Mouse (Mus musculus) forebrain, embryonic 11.5 days (tissue): ENCODE measurements at regions not wholly inside any gene's neighbourhood (a gene's known extent, or its start where the extent isn't known, plus 50 kb on each side); places are given as distances from the start of the nearest gene placed in this dataset.

ENCODE experiments used
- ATAC-seq: fragments of 200-750 bp; cut with Nextera tagmentation; replicated peaks from 2 replicates; pipeline ENCODE4 v1.8.0; 2017; ENCODE audit warnings: moderate TSS enrichment; ENCODE audit not compliant: low FRiP score
- DNase-seq: peaks from one replicate; pipeline ENCODE4 v3.0.0-alpha.2; 2017; ENCODE audit warnings: low spot score
- H3K27ac ChIP-seq: fragments of 300-500 bp; sonication (generic); 2 replicates; pipeline ENCODE4 v1.5.1; 2014; ENCODE audit warnings: low read depth, low read length
- H3K27me3 ChIP-seq: fragments of 300-500 bp; sonication (generic); 2 replicates; pipeline ENCODE4 v1.6.1; 2014; ENCODE audit warnings: mild to moderate bottlenecking, low read length, mixed read lengths; ENCODE audit not compliant: control insufficient read depth, insufficient read depth
- H3K36me3 ChIP-seq: fragments of 300-500 bp; sonication (generic); 2 replicates; pipeline ENCODE4 v1.6.1; 2014; ENCODE audit warnings: mild to moderate bottlenecking, low read length, moderate library complexity, mixed read lengths; ENCODE audit not compliant: control insufficient read depth, insufficient read depth
- H3K4me1 ChIP-seq: fragments of 300-500 bp; sonication (generic); replicated peaks from 2 replicates; pipeline ENCODE4 v1.6.1; 2014; ENCODE audit warnings: low read length, mixed read lengths; ENCODE audit not compliant: control insufficient read depth, insufficient read depth
- H3K4me2 ChIP-seq: fragments of 300-500 bp; sonication (generic); 2 replicates; pipeline ENCODE4 v1.6.1; 2014; ENCODE audit warnings: low read depth, mild to moderate bottlenecking, low read length, moderate library complexity, mixed read lengths; ENCODE audit not compliant: severe bottlenecking
- H3K4me3 ChIP-seq: fragments of 300-500 bp; sonication (generic); 2 replicates; pipeline ENCODE4 v1.5.1; 2014; ENCODE audit warnings: low read depth, low read length
- H3K9ac ChIP-seq: fragments of 300-500 bp; sonication (generic); 2 replicates; pipeline ENCODE4 v1.6.1; 2014; ENCODE audit warnings: low read length
- H3K9me3 ChIP-seq: fragments of 300-500 bp; sonication (generic); 2 replicates; pipeline ENCODE4 v1.6.1; 2016; ENCODE audit warnings: low read length, mixed read lengths; ENCODE audit not compliant: control insufficient read depth
- WGBS: fragments of 180-500 bp; shearing (Covaris S2); extraction: QIAGEN DNeasy Blood & Tissue Kit; methylation state at CpG from one replicate; pipeline ENCODE4 v1.1.7; 2014; 5-methylcytosine and 5-hydroxymethylcytosine counted together

DNA sequence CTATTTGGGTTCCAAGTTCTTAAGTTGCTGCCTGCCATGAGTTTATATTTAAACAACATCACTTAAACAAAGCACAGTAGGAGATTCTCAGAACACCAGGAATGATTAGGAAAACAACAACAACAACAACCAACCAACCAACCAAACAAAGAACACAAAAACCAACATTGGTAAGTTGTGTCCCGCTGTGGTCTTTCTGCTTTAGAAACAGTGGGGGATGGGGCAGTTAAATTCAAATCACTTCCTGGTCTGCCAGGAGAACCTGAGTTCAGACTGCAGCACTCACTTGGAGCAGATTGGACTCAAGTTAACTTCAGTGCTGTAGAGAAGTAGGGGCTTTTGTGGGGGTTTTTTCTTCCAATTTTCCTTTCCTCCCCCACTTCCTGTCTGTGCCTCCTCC, 210.6 kb downstream of the Stk31 start:
- Histone ChIP-seq H3K4me3 (no peak overlapping the region), H3K4me2 (no peak overlapping the region), H3K9ac (no peak overlapping the region), H3K27me3 (no peaks in the 10 kb centered on the region), H3K4me1 (peaks cover 3% of the 10 kb centered on the region; the same call in 1 of the 2 replicates), H3K9me3 (no peaks in the 10 kb centered on the region), H3K27ac (no peak overlapping the region), H3K36me3 (no peaks in the 10 kb centered on the region)
- WGBS = 3% methylated on average over 1 of the region's 1 CpGs
- ATAC-seq (no peak), DNase-seq (no peak)

GRCm38 (mm10) chr6:49606626-49607158, 211.3 kb downstream of the Stk31 start:
- Histone ChIP-seq H3K36me3 (no peaks in the 10 kb centered on the region), H3K4me1 (peaks cover 3% of the 10 kb centered on the region; the same call in 1 of the 2 replicates), H3K9me3 (no peaks in the 10 kb centered on the region), H3K4me3 (no peak overlapping the region), H3K27me3 (no peaks in the 10 kb centered on the region), H3K4me2 (no peak overlapping the region), H3K9ac (no peak overlapping the region), H3K27ac (no peak overlapping the region)
- WGBS = 33% methylated on average over 9 of the region's 9 CpGs
- no peak for DNase-seq
- no peak for ATAC-seq

- ATAC-seq = no peak
- WGBS = 89% methylated on average over 2 of the region's 2 CpGs
- Histone ChIP-seq H3K27me3 (no peaks in the 10 kb centered on the region), H3K9ac (no peak overlapping the region), H3K27ac (no peak overlapping the region), H3K4me3 (no peak overlapping the region), H3K9me3 (no peaks in the 10 kb centered on the region), H3K4me1 (no peaks in the 10 kb centered on the region), H3K4me2 (no peak overlapping the region), H3K36me3 (no peaks in the 10 kb centered on the region)
- no peak for DNase-seq
These were observed 198.4 kb upstream of the Npy start for GRCm38 (mm10) chr6:49624080-49624479.

- Histone ChIP-seq H3K4me3 (no peak overlapping the region), H3K9ac (no peak overlapping the region), H3K27me3 (no peaks in the 10 kb centered on the region), H3K4me2 (no peak overlapping the region), H3K4me1 (no peaks in the 10 kb centered on the region), H3K36me3 (no peaks in the 10 kb centered on the region), H3K27ac (no peak overlapping the region), H3K9me3 (no peaks in the 10 kb centered on the region)
- DNase-seq (no peak), ATAC-seq (no peak)
- 86% methylated on average over 5 of the region's 5 CpGs for WGBS
These were observed 197.9 kb upstream of the Npy start for GRCm38 (mm10) chr6:49624564-49624963.

GRCm38 (mm10) chr6:49633470-49634095, 188.9 kb upstream of the Npy start:
- no peak overlapping the region for H3K9ac ChIP-seq
- ATAC-seq (no peak), DNase-seq (no peak)
- H3K4me2 ChIP-seq = no peak overlapping the region
- WGBS = 58% methylated on average over 5 of the region's 5 CpGs
- H3K4me1 ChIP-seq = no peaks in the 10 kb centered on the region
- H3K36me3 ChIP-seq = no peaks in the 10 kb centered on the region
- no peak overlapping the region for H3K4me3 ChIP-seq
- H3K9me3 ChIP-seq = no peaks in the 10 kb centered on the region
- H3K27me3 ChIP-seq = no peaks in the 10 kb centered on the region
- H3K27ac ChIP-seq = no peak overlapping the region

DNA sequence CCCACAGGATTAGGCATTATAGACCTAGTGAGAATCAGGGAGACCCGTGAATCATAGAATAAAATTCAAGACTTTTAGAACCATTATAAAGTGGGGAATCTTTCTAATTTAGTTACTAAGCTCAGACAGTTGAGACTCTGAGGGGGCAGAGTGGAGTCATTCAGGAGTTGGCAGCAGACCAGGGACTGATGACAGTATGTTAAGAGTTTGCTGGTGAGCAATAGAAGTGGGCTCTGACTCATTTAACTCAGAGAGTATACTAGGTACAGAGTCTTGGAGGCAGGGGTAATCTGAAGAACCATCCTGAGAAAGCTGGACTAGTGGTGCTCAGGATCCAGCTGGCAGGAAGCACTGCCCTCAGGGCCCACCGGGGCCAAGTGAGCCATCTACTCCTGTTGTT, 184.9 kb upstream of the Npy start:
- no peak overlapping the region for H3K27ac ChIP-seq
- ATAC-seq = no peak
- H3K27me3 ChIP-seq = no peaks in the 10 kb centered on the region
- no peak overlapping the region for H3K9ac ChIP-seq
- H3K4me1 ChIP-seq = no peaks in the 10 kb centered on the region
- no peak overlapping the region for H3K4me2 ChIP-seq
- DNase-seq = no peak
- no peaks in the 10 kb centered on the region for H3K9me3 ChIP-seq
- no peak overlapping the region for H3K4me3 ChIP-seq
- no peaks in the 10 kb centered on the region for H3K36me3 ChIP-seq
- WGBS = 86% methylated on average over 2 of the region's 2 CpGs

DNA sequence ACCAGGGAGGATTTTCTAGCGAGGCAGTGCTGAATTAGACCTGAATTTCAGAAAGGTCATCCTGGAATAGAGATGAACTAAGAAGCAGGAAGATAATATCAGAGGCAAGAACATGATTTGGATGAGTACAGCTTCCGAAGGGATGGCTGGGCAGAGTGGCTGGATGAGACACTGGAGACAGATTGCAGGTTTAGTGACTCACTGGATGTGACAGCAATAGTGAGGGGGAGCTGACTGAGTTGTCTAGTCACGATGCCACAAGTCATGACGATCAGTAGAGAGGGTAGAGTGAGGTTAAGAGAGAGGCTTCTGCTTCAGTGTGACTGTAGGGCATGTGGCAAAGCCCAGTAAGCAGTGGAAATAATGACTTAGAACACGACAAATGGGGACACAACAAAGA, 181.3 kb upstream of the Npy start:
- no peak overlapping the region for H3K4me3 ChIP-seq
- ATAC-seq (no peak), DNase-seq (no peak)
- H3K4me1 ChIP-seq = no peaks in the 10 kb centered on the region
- H3K9me3 ChIP-seq = no peaks in the 10 kb centered on the region
- no peaks in the 10 kb centered on the region for H3K36me3 ChIP-seq
- WGBS = 86% methylated on average over 5 of the region's 5 CpGs
- H3K9ac ChIP-seq = no peak overlapping the region
- H3K27me3 ChIP-seq = no peaks in the 10 kb centered on the region
- no peak overlapping the region for H3K4me2 ChIP-seq
- H3K27ac ChIP-seq = no peak overlapping the region

GRCm38 (mm10) chr6:49654541-49655130, 167.9 kb upstream of the Npy start:
- H3K9me3 ChIP-seq = no peaks in the 10 kb centered on the region

GRCm38 (mm10) chr6:49655241-49655640, 167.3 kb upstream of the Npy start:
- DNase-seq (no peak), ATAC-seq (no peak)
- H3K27me3 ChIP-seq = no peaks in the 10 kb centered on the region
- no peak overlapping the region for H3K9ac ChIP-seq
- H3K4me3 ChIP-seq = no peak overlapping the region
- 74% methylated on average over 5 of the region's 5 CpGs for WGBS
- no peak overlapping the region for H3K4me2 ChIP-seq
- H3K4me1 ChIP-seq = no peaks in the 10 kb centered on the region
- H3K9me3 ChIP-seq = no peaks in the 10 kb centered on the region
- H3K36me3 ChIP-seq = no peaks in the 10 kb centered on the region
- no peak overlapping the region for H3K27ac ChIP-seq

More at GRCm38 (mm10) chr6:49654541-49655130, 167.9 kb upstream of the Npy start:
- DNase-seq (no peak), ATAC-seq (no peak)
- Histone ChIP-seq H3K9ac (no peak overlapping the region), H3K27ac (no peak overlapping the region), H3K36me3 (no peaks in the 10 kb centered on the region), H3K4me1 (no peaks in the 10 kb centered on the region), H3K4me2 (no peak overlapping the region), H3K27me3 (no peaks in the 10 kb centered on the region), H3K4me3 (no peak overlapping the region)
- 77% methylated on average over 10 of the region's 10 CpGs for WGBS
